In the genomic region with DNA sequence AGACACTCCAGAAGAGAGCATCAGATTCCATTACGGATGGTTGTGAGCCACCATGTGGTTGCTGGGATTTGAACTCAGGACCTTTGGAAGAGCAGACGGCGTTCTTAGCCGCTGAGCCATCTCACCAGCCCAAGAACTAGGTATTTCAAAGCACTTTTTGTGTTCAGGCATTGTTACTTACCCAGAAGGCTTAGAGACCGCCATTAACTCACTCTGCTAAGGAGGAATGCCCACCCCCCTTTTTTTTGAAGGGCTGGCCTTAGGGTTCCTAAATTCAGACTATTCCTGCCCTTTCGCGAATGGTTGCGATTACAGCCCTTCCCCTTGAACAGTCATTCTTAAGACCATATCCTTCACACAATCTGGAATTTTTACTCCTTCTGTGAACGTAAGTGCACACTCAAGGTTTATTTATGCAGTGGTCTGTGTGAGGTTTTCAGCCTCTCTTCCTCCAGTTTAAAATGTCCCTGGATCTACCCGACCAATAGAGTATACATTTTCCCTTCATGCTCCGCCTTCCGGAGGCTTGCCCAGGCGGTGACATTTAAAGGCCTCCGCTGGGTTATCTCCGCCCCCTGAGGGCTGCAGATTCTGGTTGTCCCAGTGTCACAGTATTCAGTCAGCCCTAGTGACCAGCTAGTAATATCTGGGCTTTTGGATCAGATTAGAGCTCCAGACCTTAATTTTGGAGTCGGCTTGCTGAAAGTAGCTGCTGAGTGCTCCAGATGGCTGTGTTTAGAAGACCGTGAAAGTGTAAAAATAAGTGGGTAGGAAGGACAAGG, we compare ENCODE assay signal across 8 mouse cellular contexts. TPM values are rescaled to one million over a fixed set of nuclear protein-coding genes. Genes with fewer than 3 reads are reported as not detected.
DNase-seq lines count a peak whose midpoint lies in the region; ATAC-seq lines count a peak whose summit lies in the region.

No protein-coding gene starts in this region.

- H3K4me3 ChIP-seq in megakaryocyte, embryonic 14.5 days (replicated peaks): peak overlapping the region; percentile 96
- peak overlapping the region; percentile 99 for H3K4me3 ChIP-seq in stomach, embryonic 16.5 days (replicated peaks; ENCODE audit: low read length)

- peak overlapping the region; percentile 99 for H3K27ac ChIP-seq in stomach, embryonic 16.5 days (ENCODE audit: low read length)

- H3K9ac ChIP-seq in stomach, embryonic 16.5 days (ENCODE audit: low read length): peak overlapping the region; percentile 80

- no peaks in the 10 kb centered on the region for H3K9me3 ChIP-seq in megakaryocyte, embryonic 14.5 days
- no peaks in the 10 kb centered on the region for H3K9me3 ChIP-seq in stomach, embryonic 16.5 days (replicated peaks; ENCODE audit: control insufficient read depth, low read length)

- H3K4me1 ChIP-seq in megakaryocyte, embryonic 14.5 days: peaks cover 48% of the 10 kb centered on the region
- peaks cover 18% of the 10 kb centered on the region for H3K4me1 ChIP-seq in stomach, embryonic 16.5 days (ENCODE audit: control insufficient read depth, insufficient read depth, low read length)

- peaks cover 9% of the 10 kb centered on the region for H3K36me3 ChIP-seq in megakaryocyte, embryonic 14.5 days (replicated peaks; ENCODE audit: low read length)
- no peaks in the 10 kb centered on the region for H3K36me3 ChIP-seq in stomach, embryonic 16.5 days (ENCODE audit: control insufficient read depth, insufficient read depth, low read length)

- WGBS in stomach, embryonic 16.5 days: 5% methylated on average over 17 of the region's 17 CpGs

- ATAC-seq in megakaryocyte, adult 5-6 weeks (ENCODE audit: poor library complexity, severe bottlenecking): no peak
- peak; percentile 9 for ATAC-seq in granulocyte monocyte progenitor cell, adult 5-6 weeks (replicated peaks; ENCODE audit: poor library complexity, severe bottlenecking)
- no peak for ATAC-seq in stomach, embryonic 16.5 days (ENCODE audit: insufficient read depth, low FRiP score)

- no peaks in the 10 kb centered on the region for H3K27me3 ChIP-seq in megakaryocyte, embryonic 14.5 days (replicated peaks)
- no peaks in the 10 kb centered on the region for H3K27me3 ChIP-seq in stomach, embryonic 16.5 days (ENCODE audit: control insufficient read depth, insufficient read depth, low read length)

- peak; percentile 84 for DNase-seq in embryo, embryonic 11 days
- DNase-seq in kidney, adult 11 months: peak; percentile 82
- peak; percentile 86 for DNase-seq in liver
- DNase-seq in naive thymus-derived CD4-positive, alpha-beta T cell, adult 2 months (ENCODE audit: low read depth): peak; percentile 87

- peak overlapping the region; percentile 99 for H3K4me2 ChIP-seq in stomach, embryonic 16.5 days (ENCODE audit: low read depth, low read length)

RNA-seq across cellular contexts. Expression of a gene that starts 3.2 kb away (rescaled TPM):
- 0.78 and 3.8 TPM in 2 replicates for polyA plus RNA-seq in megakaryocyte, embryonic 14.5 days (2012; ENCODE audit: insufficient read depth, low replicate concordance)
- 83.5 and 87.5 TPM in 2 replicates for total RNA-seq in megakaryocyte, adult 5-6 weeks (2015)
- total RNA-seq in megakaryocyte, adult 5-6 weeks (2017): 89.8 and 96.9 TPM in 2 replicates
- 57.1 and 77.6 TPM in 2 replicates for total RNA-seq in granulocyte monocyte progenitor cell, adult 5-6 weeks (2014; fragmentation: Nextera tagmentation)
- 94.9 and 150 TPM in 2 replicates for total RNA-seq in granulocyte monocyte progenitor cell, adult 5-6 weeks (2017)
- polyA plus RNA-seq in stomach, embryonic 16.5 days (2015; fragmentation: Nextera tagmentation; extraction: Ambion mirVana): 27.5 and 27.6 TPM in 2 replicates

RNA-seq across cellular contexts. Expression of a gene that starts 55.5 kb away (rescaled TPM):
- polyA plus RNA-seq in megakaryocyte, embryonic 14.5 days (2012; ENCODE audit: insufficient read depth, low replicate concordance): 50.4 and 95.7 TPM in 2 replicates
- total RNA-seq in megakaryocyte, adult 5-6 weeks (2015): 27.4 and 47.7 TPM in 2 replicates
- total RNA-seq in megakaryocyte, adult 5-6 weeks (2017): 33.6 and 35.4 TPM in 2 replicates
- 74.7 and 103 TPM in 2 replicates for total RNA-seq in granulocyte monocyte progenitor cell, adult 5-6 weeks (2014; fragmentation: Nextera tagmentation)
- total RNA-seq in granulocyte monocyte progenitor cell, adult 5-6 weeks (2017): 43.3 and 63.9 TPM in 2 replicates
- 74.8 and 80.9 TPM in 2 replicates for polyA plus RNA-seq in stomach, embryonic 16.5 days (2015; fragmentation: Nextera tagmentation; extraction: Ambion mirVana)
